ENCODE assay signal across 18 mouse cellular contexts in genomic region chr12:13869161-13869560, GRCm38 (mm10).
DNase-seq lines count a peak whose midpoint lies in the region; ATAC-seq and TF ChIP-seq lines count a peak whose summit lies in the region.
"Had no signal": no experiment of that assay in that cellular context is flagged by ENCODE, and none has a peak within 500 bp of the region (broad histone marks: within the 10 kb centered on the region; RNA-seq: fewer than 3 reads in every experiment).

No protein-coding gene starts in this region.

- TF ChIP-seq CTCF in lung, postnatal 0 days (IDR thresholded peaks at IDR 0.05): no peak

- H3K4me3 ChIP-seq in lung, embryonic 15.5 days: no peak overlapping the region
- H3K4me3 ChIP-seq in lung, postnatal 0 days (ENCODE audit: low read depth, low read length): no peak overlapping the region
- H3K4me3 ChIP-seq: embryonic facial prominence, embryonic 10.5 days; embryonic facial prominence, embryonic 12.5 days; forebrain, embryonic 13.5 days; forebrain, embryonic 15.5 days had no signal

- H3K27me3 ChIP-seq in lung, embryonic 15.5 days: no peaks in the 10 kb centered on the region
- H3K27me3 ChIP-seq in lung, postnatal 0 days (replicated peaks; ENCODE audit: insufficient read depth, low read length): no peaks in the 10 kb centered on the region
- H3K27me3 ChIP-seq: embryonic facial prominence, embryonic 12.5 days; forebrain, embryonic 13.5 days; forebrain, embryonic 15.5 days had no signal

- no peak overlapping the region for H3K9ac ChIP-seq in lung, embryonic 15.5 days
- H3K9ac ChIP-seq in lung, postnatal 0 days (replicated peaks; ENCODE audit: low read depth): no peak overlapping the region
- H3K9ac ChIP-seq: embryonic facial prominence, embryonic 12.5 days; forebrain, embryonic 13.5 days; forebrain, embryonic 15.5 days had no signal

- WGBS in lung, embryonic 15.5 days: 34% methylated on average over 1 of the region's 1 CpGs
- WGBS in lung, postnatal 0 days: 16% methylated on average over 1 of the region's 1 CpGs

- H3K27ac ChIP-seq in lung, embryonic 15.5 days: no peak overlapping the region
- H3K27ac ChIP-seq in lung, postnatal 0 days (ENCODE audit: low read length): no peak overlapping the region
- H3K27ac ChIP-seq: embryonic facial prominence, embryonic 10.5 days; embryonic facial prominence, embryonic 12.5 days; forebrain, embryonic 13.5 days; forebrain, embryonic 15.5 days had no signal

- H3K36me3 ChIP-seq in lung, embryonic 15.5 days: no peaks in the 10 kb centered on the region
- H3K36me3 ChIP-seq in lung, postnatal 0 days (ENCODE audit: insufficient read depth, low read length): no peaks in the 10 kb centered on the region
- H3K36me3 ChIP-seq: embryonic facial prominence, embryonic 10.5 days; embryonic facial prominence, embryonic 12.5 days; forebrain, embryonic 15.5 days had no signal

- no peak for DNase-seq in lung, adult 18-20 months
- DNase-seq in lung, postnatal 0 days (ENCODE audit: low spot score): peak; percentile 36
- no peak for DNase-seq in lung, postnatal 25 days (ENCODE audit: low spot score)
- peak; percentile 13 for DNase-seq in brain, adult 2 months (ENCODE audit: low read depth, low spot score)
- DNase-seq in urinary bladder, postnatal 10 days (ENCODE audit: low spot score): no peak
- DNase-seq: adrenal gland, adult 2 months; adrenal gland, postnatal 10 days; adrenal gland, postnatal 25 days; cerebellum, adult 11-12 months; cerebellum, adult 2 months; cerebellum, adult 9-10 months; cerebellum, postnatal 10 days; cerebellum, postnatal 25 days had no signal

- H3K4me2 ChIP-seq in lung, embryonic 15.5 days: no peak overlapping the region
- H3K4me2 ChIP-seq in lung, postnatal 0 days (replicated peaks; ENCODE audit: low read depth, low read length): no peak overlapping the region
- H3K4me2 ChIP-seq: embryonic facial prominence, embryonic 12.5 days; forebrain, embryonic 13.5 days; forebrain, embryonic 15.5 days had no signal

- no peaks in the 10 kb centered on the region for H3K9me3 ChIP-seq in lung, embryonic 15.5 days
- H3K9me3 ChIP-seq in lung, postnatal 0 days (ENCODE audit: low read length): no peaks in the 10 kb centered on the region
- H3K9me3 ChIP-seq: embryonic facial prominence, embryonic 10.5 days; embryonic facial prominence, embryonic 12.5 days; forebrain, embryonic 13.5 days; forebrain, embryonic 15.5 days had no signal

- TF ChIP-seq EP300 in lung, postnatal 0 days (IDR thresholded peaks at IDR 0.05): no peak

- ATAC-seq in lung, embryonic 15.5 days (ENCODE audit: borderline replicate concordance, extremely low read depth, low FRiP score, low TSS enrichment): peak; percentile 42; the same call in 1 of the 2 replicates
- peak; percentile 50 for ATAC-seq in lung, postnatal 0 days
- ATAC-seq: forebrain, embryonic 13.5 days; forebrain, embryonic 15.5 days had no signal

- H3K4me1 ChIP-seq in lung, embryonic 15.5 days: no peaks in the 10 kb centered on the region
- no peaks in the 10 kb centered on the region for H3K4me1 ChIP-seq in lung, postnatal 0 days (ENCODE audit: insufficient read depth, low read depth, low read length)
- H3K4me1 ChIP-seq: embryonic facial prominence, embryonic 10.5 days; embryonic facial prominence, embryonic 12.5 days; forebrain, embryonic 13.5 days; forebrain, embryonic 15.5 days had no signal

Comparison
In these comparisons a context has a peak if more than half of its experiments do, and no peak if none do; other contexts are left out.
1. DNase-seq: peak in lung, postnatal 0 days (single experiment) and brain, adult 2 months (single experiment); none in lung, adult 18-20 months (0 of 2), lung, postnatal 25 days (single experiment) and urinary bladder, postnatal 10 days (single experiment).